Mouse (Mus musculus) liver, embryonic 15.5 days (tissue): ENCODE data around the gene Gpatch4. TPM values are rescaled to one million over a fixed set of nuclear protein-coding genes. Genes with fewer than 3 reads are reported as not detected.

ENCODE experiments used
- ATAC-seq: fragments of 200-750 bp; cut with Nextera tagmentation; 2 replicates; pipeline ENCODE4 v1.8.0; 2017; ENCODE audit warnings: moderate number of reproducible peaks, mild to moderate bottlenecking, moderate library complexity; ENCODE audit not compliant: insufficient read depth
- H3K27ac ChIP-seq: fragments of 300-500 bp; sonication (generic); replicated peaks from 2 replicates; pipeline ENCODE4 v1.5.1; 2015; ENCODE audit warnings: mild to moderate bottlenecking, inconsistent platforms
- H3K27me3 ChIP-seq: fragments of 300-500 bp; sonication (generic); 2 replicates; pipeline ENCODE4 v1.6.1; 2015; ENCODE audit warnings: mild to moderate bottlenecking, inconsistent platforms
- H3K36me3 ChIP-seq: fragments of 300-500 bp; sonication (generic); replicated peaks from 2 replicates; pipeline ENCODE4 v1.6.1; 2015; ENCODE audit warnings: moderate library complexity, mild to moderate bottlenecking, inconsistent platforms
- H3K4me1 ChIP-seq: fragments of 300-500 bp; sonication (generic); replicated peaks from 2 replicates; pipeline ENCODE4 v1.6.1; 2015; ENCODE audit warnings: inconsistent platforms
- H3K4me2 ChIP-seq: fragments of 300-500 bp; sonication (generic); 2 replicates; pipeline ENCODE4 v1.6.1; 2015; ENCODE audit warnings: moderate library complexity, mild to moderate bottlenecking, inconsistent platforms
- H3K4me3 ChIP-seq: fragments of 300-500 bp; sonication (generic); replicated peaks from 2 replicates; pipeline ENCODE4 v1.5.1; 2015; ENCODE audit warnings: mild to moderate bottlenecking, inconsistent platforms
- H3K9ac ChIP-seq: fragments of 300-500 bp; sonication (generic); 2 replicates; pipeline ENCODE4 v1.6.1; 2015; ENCODE audit warnings: moderate library complexity, mild to moderate bottlenecking, inconsistent platforms
- H3K9me3 ChIP-seq: fragments of 300-500 bp; sonication (generic); replicated peaks from 2 replicates; pipeline ENCODE4 v1.6.1; 2016; ENCODE audit warnings: inconsistent platforms
- WGBS: fragments of 180-500 bp; shearing (Covaris S2); methylation state at CpG from one replicate; pipeline ENCODE4 v1.1.7; 2015; ENCODE audit warnings: mixed read lengths; ENCODE audit not compliant: insufficient replicate concordance; 5-methylcytosine and 5-hydroxymethylcytosine counted together
- polyA plus RNA-seq: library from polyadenylated mRNA; unstranded; fragments of >200 nt; fragmentation: Nextera tagmentation; extraction: Ambion mirVana; gene quantifications from 2 replicates; pipeline ENCODE4 v1.2.1, GENCODE M21; 2015

Gpatch4 gene
- polyA plus RNA-seq, 1 experiment from 2014 or later, result 14.3 TPM

GRCm38 (mm10) chr3:88005822-88006786, 36.8 kb upstream of the Gpatch4 start:
- Histone ChIP-seq H3K9ac (no peak overlapping the region), H3K27me3 (peaks cover 55% of the 10 kb centered on the region), H3K4me3 (no peak overlapping the region), H3K4me2 (no peak overlapping the region), H3K27ac (no peak overlapping the region), H3K9me3 (no peaks in the 10 kb centered on the region), H3K36me3 (no peaks in the 10 kb centered on the region), H3K4me1 (no peaks in the 10 kb centered on the region)
- WGBS, result 62% methylated on average over 18 of the region's 18 CpGs
- ATAC-seq, result no peak

- H3K9me3 ChIP-seq, result no peaks in the 10 kb centered on the region
- no peaks in the 10 kb centered on the region for H3K4me1 ChIP-seq
- WGBS, result 3% methylated on average over 6 of the region's 6 CpGs
- H3K36me3 ChIP-seq, result no peaks in the 10 kb centered on the region
- no peak overlapping the region for H3K9ac ChIP-seq
- no peak overlapping the region for H3K4me2 ChIP-seq
- H3K4me3 ChIP-seq, result no peak overlapping the region
- ATAC-seq, result no peak
- H3K27me3 ChIP-seq, result peaks cover 23% of the 10 kb centered on the region
- H3K27ac ChIP-seq, result no peak overlapping the region
Measured at GRCm38 (mm10) chr3:88010634-88011265, 32.2 kb upstream of the Gpatch4 start.

- peak; percentile 71 for ATAC-seq
- peak overlapping the region; percentile 56 for H3K4me3 ChIP-seq
- no peaks in the 10 kb centered on the region for H3K9me3 ChIP-seq
- peak overlapping the region; percentile 80 for H3K4me2 ChIP-seq
- 2% methylated on average over 66 of the region's 66 CpGs for WGBS
- peaks cover 17% of the 10 kb centered on the region for H3K4me1 ChIP-seq
- H3K9ac ChIP-seq, result no peak overlapping the region
- no peaks in the 10 kb centered on the region for H3K36me3 ChIP-seq
- no peak overlapping the region for H3K27ac ChIP-seq
- H3K27me3 ChIP-seq, result peaks cover 89% of the 10 kb centered on the region
Measured at GRCm38 (mm10) chr3:88022322-88023191, 20.4 kb upstream of the Gpatch4 start.

- 1% methylated on average over 81 of the region's 81 CpGs for WGBS
- Histone ChIP-seq H3K4me2 (peak overlapping the region; percentile 80), H3K9me3 (0 out of 2 replicates have a peak, but pooled peaks cover 4% of the 10 kb centered on the region), H3K4me3 (peak overlapping the region; percentile 56), H3K27ac (no peak overlapping the region), H3K36me3 (no peaks in the 10 kb centered on the region), H3K9ac (no peak overlapping the region), H3K4me1 (peaks cover 17% of the 10 kb centered on the region), H3K27me3 (peaks cover 83% of the 10 kb centered on the region)
- peak; percentile 48; the same call in 1 of the 2 replicates for ATAC-seq
Measured at GRCm38 (mm10) chr3:88023192-88024074, 19.5 kb upstream of the Gpatch4 start.

- Histone ChIP-seq H3K4me3 (no peak overlapping the region), H3K4me2 (no peak overlapping the region), H3K9ac (no peak overlapping the region), H3K9me3 (0 out of 2 replicates have a peak, but pooled peaks cover 4% of the 10 kb centered on the region), H3K36me3 (no peaks in the 10 kb centered on the region), H3K4me1 (peaks cover 22% of the 10 kb centered on the region), H3K27ac (no peak overlapping the region), H3K27me3 (peaks cover 89% of the 10 kb centered on the region)
- ATAC-seq, result no peak
- WGBS, result 46% methylated on average over 7 of the region's 7 CpGs
Measured at GRCm38 (mm10) chr3:88026823-88027222, 16.1 kb upstream of the Gpatch4 start.

GRCm38 (mm10) chr3:88027434-88028186, 15.3 kb upstream of the Gpatch4 start, which contains the start of gene Hapln2:
TSS of gene Hapln2 (minus strand) at chr3:88027583.
- H3K27me3 ChIP-seq, result peaks cover 89% of the 10 kb centered on the region

GRCm38 (mm10) chr3:88030608-88031395, 12.1 kb upstream of the Gpatch4 start:
- Histone ChIP-seq H3K27ac (no peak overlapping the region), H3K27me3 (peaks cover 61% of the 10 kb centered on the region), H3K36me3 (no peaks in the 10 kb centered on the region), H3K4me1 (0 out of 2 replicates have a peak, but pooled peaks cover 4% of the 10 kb centered on the region), H3K4me3 (no peak overlapping the region), H3K9ac (no peak overlapping the region), H3K4me2 (peak overlapping the region; percentile 27; the same call in 1 of the 2 replicates), H3K9me3 (0 out of 2 replicates have a peak, but pooled peaks cover 4% of the 10 kb centered on the region)
- WGBS, result 18% methylated on average over 19 of the region's 19 CpGs
- ATAC-seq, result no peak; the same call in 1 of the 2 replicates

More at GRCm38 (mm10) chr3:88027434-88028186, 15.3 kb upstream of the Gpatch4 start, which contains the start of gene Hapln2:
- Histone ChIP-seq H3K27ac (no peak within 1 kb of the TSS), H3K9ac (no peak within 1 kb of the TSS), H3K4me2 (no peak within 1 kb of the TSS), H3K36me3 (no peaks in the 10 kb centered on the region), H3K4me3 (no peak within 1 kb of the TSS), H3K4me1 (peaks cover 18% of the 10 kb centered on the region), H3K9me3 (0 out of 2 replicates have a peak, but pooled peaks cover 4% of the 10 kb centered on the region)
- WGBS, result 40% methylated on average over 5 of the region's 5 CpGs
- ATAC-seq, result no peak

- Histone ChIP-seq H3K27me3 (peaks cover 57% of the 10 kb centered on the region), H3K9me3 (no peaks in the 10 kb centered on the region), H3K9ac (no peak overlapping the region), H3K4me3 (no peak overlapping the region), H3K27ac (no peak overlapping the region), H3K4me1 (0 out of 2 replicates have a peak, but pooled peaks cover 4% of the 10 kb centered on the region), H3K36me3 (no peaks in the 10 kb centered on the region), H3K4me2 (no peak overlapping the region)
- 46% methylated on average over 5 of the region's 5 CpGs for WGBS
- no peak for ATAC-seq
Measured at GRCm38 (mm10) chr3:88033506-88033905, 9.4 kb upstream of the Gpatch4 start.
